Mouse (Mus musculus) heart, adult 2 months (tissue): ENCODE results near the gene Dnajc8.

Experiments used
- CTCF ChIP-seq: fragments of 200-600 bp; IDR thresholded peaks from 2 replicates; pipeline ENCODE4 v1.8.1; 2022; ENCODE audit warnings: antibody characterized with exemption, mild to moderate bottlenecking, moderate library complexity
- EP300 ChIP-seq: fragments of 200-500 bp; IDR thresholded peaks from 2 replicates; pipeline ENCODE4 v1.6.1; 2011; ENCODE audit warnings: low read depth, low read length, control low read depth; ENCODE audit not compliant: insufficient read depth
- POLR2A ChIP-seq: fragments of 200-500 bp; IDR thresholded peaks from 2 replicates; pipeline ENCODE4 v1.6.1; 2011; ENCODE audit warnings: mild to moderate bottlenecking, low read depth, low read length, control low read depth; ENCODE audit not compliant: insufficient read depth

GRCm38 (mm10) chr4:132563261-132563660 is 27.9 kb downstream of the Dnajc8 start:
- no peak for TF ChIP-seq CTCF
- TF ChIP-seq POLR2A: no peak
- TF ChIP-seq EP300: no peak
